Mouse (Mus musculus) ovary, adult 2 months (tissue): ENCODE measurements around the gene Mgme1. TPM values are rescaled to one million over a fixed set of nuclear protein-coding genes. Genes with fewer than 3 reads are reported as not detected.

Source experiments
- polyA plus RNA-seq: library from polyadenylated mRNA; depleted of rRNA; stranded (reverse); fragments of >200 nt; gene quantifications from 2 replicates; pipeline ENCODE4 v1.2.3, GENCODE M21; 2012; rRNA removed

Gene Mgme1
- 4.2 and 6.6 TPM in 2 replicates for polyA plus RNA-seq

GRCm38 (mm10) chr2:144270507-144271420 lies at the start of gene Mgme1, which contains the start of gene Snx5:
TSS of gene Mgme1 (plus strand) at chr2:144270663.
TSS of gene Snx5 (minus strand) at chr2:144270906.

Other genes starting within 250 kb of the Mgme1 start
- gene Banf2, start 237.6 kb upstream of the Mgme1 start, polyA plus RNA-seq: not detected in 2 replicates
- gene Snx5, start 243 bp downstream of the Mgme1 start, polyA plus RNA-seq: 65.2 and 80.5 TPM in 2 replicates
- 2.2 and 4.3 TPM in 2 replicates for gene Ovol2, start 61.5 kb downstream of the Mgme1 start, polyA plus RNA-seq
- gene Kat14, start 98.3 kb downstream of the Mgme1 start, polyA plus RNA-seq: 29.9 and 33.3 TPM in 2 replicates
- not detected in 2 replicates for gene Pet117, start 98.3 kb downstream of the Mgme1 start, polyA plus RNA-seq